Mouse (Mus musculus): ENCODE results near the gene Rxfp2. TPM values are rescaled to one million over a fixed set of nuclear protein-coding genes. Genes with fewer than 3 reads are reported as not detected.

The Rxfp2 gene
- polyA plus RNA-seq, 1 experiment from 2014 or later = 7.9 TPM

DNA sequence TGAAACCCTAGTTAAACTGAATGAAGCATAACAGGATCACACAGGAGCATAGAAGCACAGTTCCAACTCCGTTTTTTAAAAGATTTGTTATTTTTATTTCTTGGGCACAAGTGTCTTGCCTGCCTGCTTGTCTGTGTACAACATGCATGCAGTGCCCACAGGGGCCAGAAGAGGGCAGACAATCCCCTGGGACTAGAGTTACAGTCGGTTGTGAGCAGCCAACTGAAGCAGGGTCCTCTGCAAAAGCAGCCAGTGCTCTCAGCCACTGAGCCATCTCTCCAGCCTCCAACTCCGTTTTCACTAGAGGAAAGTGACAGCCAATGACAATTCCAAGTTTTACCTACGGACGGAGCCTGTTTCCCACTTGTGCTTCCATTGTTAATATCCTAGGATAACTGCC is 33.4 kb downstream of the Rxfp2 start:
- H3K9ac ChIP-seq (ENCODE audit: low read depth, low read length) = no peak overlapping the region
- H3K4me3 ChIP-seq (ENCODE audit: low read length) = no peak overlapping the region

DNA sequence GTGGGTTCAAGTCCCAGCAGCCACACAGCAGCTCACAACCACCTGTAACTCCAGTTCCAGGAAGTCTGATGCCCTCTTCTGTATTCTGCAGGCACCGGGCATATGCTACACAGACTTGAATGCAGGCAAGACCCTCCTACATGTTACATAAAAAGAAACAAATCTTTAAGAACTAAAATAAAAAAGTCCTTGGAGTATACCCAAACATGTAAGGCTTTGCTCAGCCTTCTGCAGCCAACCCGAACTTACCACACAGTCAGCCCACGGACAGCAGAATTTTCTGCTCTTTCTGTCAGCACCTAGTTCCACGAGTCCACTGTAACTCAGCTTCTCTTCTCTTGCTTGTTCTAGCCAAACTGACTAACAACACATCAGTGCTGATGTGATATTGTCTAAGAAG is 34.8 kb downstream of the Rxfp2 start:
- WGBS = 94% methylated on average over 4 of the region's 4 CpGs
- H3K9me3 ChIP-seq (ENCODE audit: control insufficient read depth, low read length) = no peaks in the 10 kb centered on the region
- H3K27me3 ChIP-seq (ENCODE audit: control insufficient read depth, insufficient read depth, low read length) = no peaks in the 10 kb centered on the region
- H3K9ac ChIP-seq (ENCODE audit: low read depth, low read length) = no peak overlapping the region
- ATAC-seq (ENCODE audit: low FRiP score, low TSS enrichment) = no peak
- H3K4me1 ChIP-seq (ENCODE audit: control insufficient read depth, insufficient read depth, low read length) = no peaks in the 10 kb centered on the region
- no peak overlapping the region for H3K4me2 ChIP-seq (replicated peaks; ENCODE audit: low read depth, low read length)
- no peak overlapping the region for H3K4me3 ChIP-seq (ENCODE audit: low read length)
- H3K27ac ChIP-seq (ENCODE audit: low read depth, low read length) = no peak overlapping the region
- H3K36me3 ChIP-seq (ENCODE audit: control insufficient read depth, insufficient read depth, low read length) = no peaks in the 10 kb centered on the region

More for the DNA sequence above, 33.4 kb downstream of the Rxfp2 start:
- Histone ChIP-seq H3K36me3 (ENCODE audit: control insufficient read depth, insufficient read depth, low read length) (no peaks in the 10 kb centered on the region), H3K4me2 (replicated peaks; ENCODE audit: low read depth, low read length) (0 out of 2 replicates have a peak overlapping the region, but pooled peaks have one; percentile 15), H3K27ac (ENCODE audit: low read depth, low read length) (no peak overlapping the region), H3K9me3 (ENCODE audit: control insufficient read depth, low read length) (no peaks in the 10 kb centered on the region), H3K4me1 (ENCODE audit: control insufficient read depth, insufficient read depth, low read length) (no peaks in the 10 kb centered on the region), H3K27me3 (ENCODE audit: control insufficient read depth, insufficient read depth, low read length) (no peaks in the 10 kb centered on the region)
- 48% methylated on average over 5 of the region's 5 CpGs for WGBS
- ATAC-seq (ENCODE audit: low FRiP score, low TSS enrichment) = no peak

- Histone ChIP-seq H3K4me1 (ENCODE audit: control insufficient read depth, insufficient read depth, low read length) (no peaks in the 10 kb centered on the region), H3K9ac (ENCODE audit: low read depth, low read length) (no peak overlapping the region), H3K27me3 (ENCODE audit: control insufficient read depth, insufficient read depth, low read length) (no peaks in the 10 kb centered on the region), H3K9me3 (ENCODE audit: control insufficient read depth, low read length) (peaks cover 5% of the 10 kb centered on the region; the same call in 1 of the 2 replicates), H3K4me3 (ENCODE audit: low read length) (no peak overlapping the region), H3K27ac (ENCODE audit: low read depth, low read length) (no peak overlapping the region), H3K36me3 (ENCODE audit: control insufficient read depth, insufficient read depth, low read length) (no peaks in the 10 kb centered on the region), H3K4me2 (replicated peaks; ENCODE audit: low read depth, low read length) (no peak overlapping the region)
- 82% methylated on average over 7 of the region's 7 CpGs for WGBS
- ATAC-seq (ENCODE audit: low FRiP score, low TSS enrichment) = no peak
These were observed 35.5 kb downstream of the Rxfp2 start for GRCm38 (mm10) chr5:150053956-150054355.

GRCm38 (mm10) chr5:150055322-150055721 is 36.8 kb downstream of the Rxfp2 start:
- peaks cover 5% of the 10 kb centered on the region; the same call in 1 of the 2 replicates for H3K9me3 ChIP-seq (ENCODE audit: control insufficient read depth, low read length)
- no peak overlapping the region for H3K4me2 ChIP-seq (replicated peaks; ENCODE audit: low read depth, low read length)
- H3K4me3 ChIP-seq (ENCODE audit: low read length) = no peak overlapping the region
- H3K36me3 ChIP-seq (ENCODE audit: control insufficient read depth, insufficient read depth, low read length) = no peaks in the 10 kb centered on the region
- no peaks in the 10 kb centered on the region for H3K27me3 ChIP-seq (ENCODE audit: control insufficient read depth, insufficient read depth, low read length)
- no peaks in the 10 kb centered on the region for H3K4me1 ChIP-seq (ENCODE audit: control insufficient read depth, insufficient read depth, low read length)
- WGBS = 94% methylated on average over 1 of the region's 1 CpGs
- no peak for ATAC-seq (ENCODE audit: low FRiP score, low TSS enrichment)
- H3K9ac ChIP-seq (ENCODE audit: low read depth, low read length) = no peak overlapping the region
- no peak overlapping the region for H3K27ac ChIP-seq (ENCODE audit: low read depth, low read length)

DNA sequence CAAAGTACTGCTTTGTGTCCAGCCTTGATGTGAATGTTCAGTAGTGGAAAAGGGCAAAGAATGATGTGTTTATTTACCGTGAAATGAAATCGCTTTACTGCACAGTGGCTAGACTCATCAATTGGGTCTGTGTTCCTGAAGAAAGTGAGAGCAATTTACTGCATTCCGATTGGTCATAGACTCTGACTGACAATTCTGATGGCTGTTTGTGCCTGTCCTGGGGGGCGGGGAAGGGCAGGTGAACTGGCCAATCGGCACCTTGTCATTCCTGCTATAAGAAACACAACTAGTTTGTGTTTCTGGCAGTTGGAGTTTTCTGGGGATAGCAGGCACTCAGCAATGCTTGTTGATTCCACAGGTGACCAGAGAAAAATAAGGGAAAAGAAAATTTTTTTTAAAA is 37.6 kb downstream of the Rxfp2 start:
- H3K27me3 ChIP-seq (ENCODE audit: control insufficient read depth, insufficient read depth, low read length) = no peaks in the 10 kb centered on the region
- H3K9ac ChIP-seq (ENCODE audit: low read depth, low read length) = no peak overlapping the region
- H3K4me3 ChIP-seq (ENCODE audit: low read length) = no peak overlapping the region
- peaks cover 5% of the 10 kb centered on the region; the same call in 1 of the 2 replicates for H3K9me3 ChIP-seq (ENCODE audit: control insufficient read depth, low read length)
- H3K36me3 ChIP-seq (ENCODE audit: control insufficient read depth, insufficient read depth, low read length) = no peaks in the 10 kb centered on the region
- WGBS = 55% methylated on average over 5 of the region's 5 CpGs
- H3K4me2 ChIP-seq (replicated peaks; ENCODE audit: low read depth, low read length) = no peak overlapping the region
- no peak overlapping the region for H3K27ac ChIP-seq (ENCODE audit: low read depth, low read length)
- ATAC-seq (ENCODE audit: low FRiP score, low TSS enrichment) = 0 out of 2 replicates have a peak, but pooled peaks have one; percentile 37
- no peaks in the 10 kb centered on the region for H3K4me1 ChIP-seq (ENCODE audit: control insufficient read depth, insufficient read depth, low read length)

DNA sequence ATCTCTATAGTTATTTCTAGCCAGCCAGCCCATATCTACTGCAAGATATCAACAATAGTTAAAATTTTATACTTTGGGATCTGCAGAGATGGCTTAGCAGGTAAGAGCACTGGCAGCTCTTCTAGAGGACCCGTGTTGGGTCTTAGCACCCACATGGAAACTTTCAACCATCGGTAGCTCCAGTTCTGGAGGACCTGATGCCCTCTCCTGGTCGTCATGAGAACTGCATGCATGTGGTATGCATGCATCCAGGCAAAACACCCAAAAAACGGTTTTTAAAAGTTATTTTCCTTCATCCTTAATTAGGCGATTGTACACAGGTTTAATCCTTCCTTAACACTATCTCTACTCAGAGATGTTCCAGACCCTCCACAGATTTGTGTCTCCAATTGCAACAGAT is 40.4 kb downstream of the Rxfp2 start:
- Histone ChIP-seq H3K4me2 (replicated peaks; ENCODE audit: low read depth, low read length) (no peak overlapping the region), H3K9me3 (ENCODE audit: control insufficient read depth, low read length) (peaks cover 5% of the 10 kb centered on the region; the same call in 1 of the 2 replicates), H3K27me3 (ENCODE audit: control insufficient read depth, insufficient read depth, low read length) (no peaks in the 10 kb centered on the region), H3K4me3 (ENCODE audit: low read length) (no peak overlapping the region), H3K4me1 (ENCODE audit: control insufficient read depth, insufficient read depth, low read length) (no peaks in the 10 kb centered on the region), H3K9ac (ENCODE audit: low read depth, low read length) (no peak overlapping the region), H3K36me3 (ENCODE audit: control insufficient read depth, insufficient read depth, low read length) (no peaks in the 10 kb centered on the region), H3K27ac (ENCODE audit: low read depth, low read length) (no peak overlapping the region)
- no peak for ATAC-seq (ENCODE audit: low FRiP score, low TSS enrichment)
- 84% methylated on average over 5 of the region's 5 CpGs for WGBS

DNA sequence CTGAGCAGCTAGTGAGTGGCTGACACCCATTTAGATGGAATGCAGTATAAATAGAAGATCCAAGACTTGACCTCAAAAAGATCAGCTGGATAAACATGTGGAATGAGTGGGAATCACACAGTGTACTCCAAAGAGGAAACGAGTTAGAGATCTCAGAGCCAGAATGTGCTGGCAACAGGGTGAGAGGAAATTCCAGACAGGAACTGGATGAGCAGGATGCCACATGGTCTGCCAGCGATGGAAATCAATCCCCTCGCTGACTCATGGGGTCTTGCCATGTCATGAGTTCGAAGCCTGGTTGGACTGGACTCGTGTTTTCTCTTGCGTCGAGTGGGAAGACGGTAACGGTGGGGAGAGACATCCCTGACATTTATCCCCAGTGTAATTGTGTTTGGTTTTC is 41.0 kb downstream of the Rxfp2 start:
- no peak overlapping the region for H3K9ac ChIP-seq (ENCODE audit: low read depth, low read length)
- ATAC-seq (ENCODE audit: low FRiP score, low TSS enrichment) = no peak
- H3K27me3 ChIP-seq (ENCODE audit: control insufficient read depth, insufficient read depth, low read length) = no peaks in the 10 kb centered on the region
- no peak overlapping the region for H3K4me2 ChIP-seq (replicated peaks; ENCODE audit: low read depth, low read length)
- H3K36me3 ChIP-seq (ENCODE audit: control insufficient read depth, insufficient read depth, low read length) = no peaks in the 10 kb centered on the region
- peaks cover 5% of the 10 kb centered on the region; the same call in 1 of the 2 replicates for H3K9me3 ChIP-seq (ENCODE audit: control insufficient read depth, low read length)
- WGBS = 90% methylated on average over 9 of the region's 9 CpGs
- H3K27ac ChIP-seq (ENCODE audit: low read depth, low read length) = no peak overlapping the region
- no peaks in the 10 kb centered on the region for H3K4me1 ChIP-seq (ENCODE audit: control insufficient read depth, insufficient read depth, low read length)
- H3K4me3 ChIP-seq (ENCODE audit: low read length) = no peak overlapping the region

DNA sequence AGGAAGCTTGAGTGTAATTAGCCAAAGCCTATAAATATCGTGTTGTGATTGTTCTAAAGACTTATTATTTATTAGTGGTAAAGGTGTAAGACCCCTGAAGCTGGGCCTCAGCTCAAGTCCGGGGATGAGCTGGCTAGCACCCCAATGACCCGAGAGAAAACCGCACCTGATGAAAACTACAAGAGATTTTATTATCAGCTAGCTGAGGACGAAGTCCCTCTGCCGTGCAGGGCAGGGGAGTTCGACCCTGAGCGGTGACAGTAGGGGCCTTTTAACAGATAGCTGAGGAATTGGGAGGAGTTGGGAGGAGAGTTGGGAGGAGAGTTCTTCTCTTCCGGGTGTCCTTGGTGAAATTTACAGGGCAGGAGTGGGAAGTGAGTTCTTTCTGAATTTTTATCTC is 42.6 kb downstream of the Rxfp2 start:
- Histone ChIP-seq H3K9ac (ENCODE audit: low read depth, low read length) (no peak overlapping the region), H3K27ac (ENCODE audit: low read depth, low read length) (no peak overlapping the region), H3K9me3 (ENCODE audit: control insufficient read depth, low read length) (peaks cover 5% of the 10 kb centered on the region; the same call in 1 of the 2 replicates), H3K36me3 (ENCODE audit: control insufficient read depth, insufficient read depth, low read length) (no peaks in the 10 kb centered on the region), H3K4me2 (replicated peaks; ENCODE audit: low read depth, low read length) (no peak overlapping the region), H3K4me3 (ENCODE audit: low read length) (no peak overlapping the region), H3K4me1 (ENCODE audit: control insufficient read depth, insufficient read depth, low read length) (no peaks in the 10 kb centered on the region), H3K27me3 (ENCODE audit: control insufficient read depth, insufficient read depth, low read length) (no peaks in the 10 kb centered on the region)
- WGBS = 88% methylated on average over 9 of the region's 9 CpGs
- no peak for ATAC-seq (ENCODE audit: low FRiP score, low TSS enrichment)

DNA sequence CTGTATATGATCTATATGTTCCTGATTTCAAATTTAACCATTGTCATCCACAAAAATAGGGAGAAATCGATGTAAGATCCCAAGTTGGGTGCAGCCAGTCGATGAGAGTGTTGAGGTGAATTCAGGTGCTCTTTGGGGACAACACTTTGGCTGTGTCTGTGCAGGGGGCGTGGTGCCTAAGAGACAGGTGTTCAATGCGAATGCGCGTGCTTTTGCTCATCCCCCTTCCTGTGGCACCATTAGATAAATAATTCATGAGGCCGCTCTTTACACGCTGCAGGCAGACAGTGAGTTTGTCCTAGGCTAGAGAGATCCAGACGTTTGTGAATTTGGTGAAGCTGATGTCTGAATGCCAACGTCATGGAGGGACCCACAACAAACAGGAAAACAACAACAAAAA is 45.8 kb downstream of the Rxfp2 start:
- Histone ChIP-seq H3K4me1 (ENCODE audit: control insufficient read depth, insufficient read depth, low read length) (no peaks in the 10 kb centered on the region), H3K9me3 (ENCODE audit: control insufficient read depth, low read length) (no peaks in the 10 kb centered on the region), H3K36me3 (ENCODE audit: control insufficient read depth, insufficient read depth, low read length) (no peaks in the 10 kb centered on the region), H3K27ac (ENCODE audit: low read depth, low read length) (no peak overlapping the region), H3K4me2 (replicated peaks; ENCODE audit: low read depth, low read length) (no peak overlapping the region), H3K27me3 (ENCODE audit: control insufficient read depth, insufficient read depth, low read length) (no peaks in the 10 kb centered on the region), H3K4me3 (ENCODE audit: low read length) (no peak overlapping the region), H3K9ac (ENCODE audit: low read depth, low read length) (no peak overlapping the region)
- no peak for ATAC-seq (ENCODE audit: low FRiP score, low TSS enrichment)
- WGBS = 72% methylated on average over 10 of the region's 10 CpGs

All from kidney, embryonic 14.5 days (tissue).